Mouse (Mus musculus) cerebellum, adult 9-10 months (tissue): ENCODE results near the gene Wdr48.
A peak's percentile ranks its signal among the peaks of the same experiment; 100 is the strongest.

Experiments used
- DNase-seq: peaks from one replicate; pipeline ENCODE4 v3.0.0; 2022

Gene Wdr48

GRCm38 (mm10) chr9:119894339-119895009 is at the start of gene Wdr48:
Gene Wdr48 (plus strand): TSS chr9:119894878.
- DNase-seq = peak; percentile 98

GRCm38 (mm10) chr9:119847187-119847586 is 47.5 kb upstream of the Wdr48 start:
- no peak for DNase-seq

DNA sequence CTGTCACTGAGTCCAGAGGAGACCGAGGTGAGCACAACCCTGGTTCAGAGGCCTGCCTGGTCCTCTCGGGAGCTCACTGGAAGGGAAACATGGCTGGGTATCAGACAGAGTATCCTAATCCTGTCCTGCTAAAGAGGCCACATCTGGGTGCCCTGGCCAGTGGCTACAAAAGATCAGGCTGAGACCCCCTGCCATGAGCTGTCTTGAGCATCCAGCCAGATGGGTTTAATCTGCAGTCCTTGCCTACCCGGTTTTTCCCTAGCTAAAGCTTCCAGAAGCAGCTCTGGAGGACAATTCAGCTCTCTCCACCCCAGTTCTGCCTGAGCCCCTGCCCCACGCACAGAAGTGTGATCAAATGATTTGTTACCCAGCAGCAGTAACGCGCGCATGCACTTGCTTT is 46.0 kb upstream of the Wdr48 start:
- DNase-seq = no peak

- DNase-seq = no peak
Measured at GRCm38 (mm10) chr9:119849214-119849613, 45.5 kb upstream of the Wdr48 start.

DNA sequence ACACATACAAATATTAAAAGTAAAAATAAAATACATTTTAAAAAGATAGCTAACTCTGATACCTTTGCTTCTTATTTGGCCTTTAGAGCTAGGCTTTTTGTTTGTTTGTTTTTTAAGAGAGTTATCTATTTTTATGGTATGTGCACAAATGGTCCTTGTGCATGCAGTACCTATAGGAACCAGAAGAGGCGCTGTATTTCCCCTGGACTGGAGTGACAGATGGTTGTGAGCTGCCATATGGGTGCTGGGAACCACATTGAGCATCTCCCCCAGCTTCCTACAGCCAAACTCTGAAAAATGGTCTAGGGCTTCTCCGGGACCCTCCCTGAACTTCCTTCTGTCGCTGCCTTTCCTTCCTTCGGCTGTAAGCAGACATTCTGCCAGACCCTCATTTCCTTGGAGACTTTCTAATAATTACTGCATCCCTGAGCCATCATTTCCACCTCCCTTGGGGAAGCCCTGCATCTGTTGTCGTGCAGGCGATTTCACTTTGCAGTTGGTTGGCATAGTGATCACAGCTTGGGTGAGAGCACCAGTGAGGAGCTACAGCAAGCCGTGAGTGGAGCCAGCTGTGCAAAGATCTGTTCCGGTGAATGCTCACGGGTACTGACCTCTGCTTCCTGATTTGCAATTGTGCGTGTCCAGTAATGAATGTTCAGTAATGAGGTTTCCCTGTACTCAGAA is 42.2 kb upstream of the Wdr48 start:
- no peak for DNase-seq

GRCm38 (mm10) chr9:119853071-119853846 is 41.4 kb upstream of the Wdr48 start:
- no peak for DNase-seq

- no peak for DNase-seq
Measured at GRCm38 (mm10) chr9:119854170-119854569, 40.5 kb upstream of the Wdr48 start.

- DNase-seq = no peak
Measured at GRCm38 (mm10) chr9:119887144-119887901, 7.4 kb upstream of the Wdr48 start.

- DNase-seq = no peak
Measured at GRCm38 (mm10) chr9:119888843-119889246, 5.8 kb upstream of the Wdr48 start.

DNA sequence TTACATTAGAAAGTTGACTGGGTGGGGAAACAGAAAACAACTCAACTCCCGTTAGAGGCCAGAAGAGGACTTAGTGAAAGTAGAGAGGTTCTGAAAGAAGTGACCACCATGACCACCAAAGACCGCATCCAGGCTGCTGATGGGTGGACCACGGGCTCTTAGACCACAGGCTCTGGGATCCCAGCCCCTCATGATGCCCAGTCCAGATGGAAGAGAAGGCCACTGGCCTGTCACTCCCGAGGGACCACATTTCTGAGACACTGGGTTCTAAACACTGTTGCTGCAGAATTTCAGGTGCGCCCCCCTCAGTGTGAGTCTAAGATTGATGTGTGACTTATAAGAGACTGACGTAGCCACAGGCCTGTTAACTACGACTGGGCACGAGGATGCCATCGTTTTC is 5.2 kb upstream of the Wdr48 start:
- DNase-seq = no peak

DNA sequence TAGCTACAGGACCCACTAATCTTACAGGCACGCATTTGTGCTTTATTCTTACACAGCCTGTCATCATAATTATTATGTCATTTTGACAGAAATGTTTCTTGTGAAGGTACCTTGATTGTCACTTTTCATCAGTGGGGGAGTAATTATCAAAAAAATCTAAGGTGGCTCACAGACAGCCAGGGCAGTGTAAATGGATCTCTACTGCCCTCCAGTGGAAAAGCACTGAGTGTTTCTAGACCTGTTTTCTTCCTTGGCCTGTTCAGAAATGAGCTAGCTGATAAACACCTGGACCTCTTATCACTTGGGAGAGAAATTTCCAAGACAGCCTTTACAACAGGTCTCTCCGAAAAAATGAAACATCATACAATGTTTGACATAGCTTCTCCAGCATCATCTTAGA is 4.0 kb upstream of the Wdr48 start:
- no peak for DNase-seq

GRCm38 (mm10) chr9:119893881-119894280 is 797 bp upstream of the Wdr48 start:
- DNase-seq = no peak

GRCm38 (mm10) chr9:119895040-119895721 is 503 bp downstream of the Wdr48 start:
- DNase-seq = no peak

- DNase-seq = no peak
Measured at GRCm38 (mm10) chr9:119899446-119899845, 4.8 kb downstream of the Wdr48 start.

GRCm38 (mm10) chr9:119902410-119903151 is 7.9 kb downstream of the Wdr48 start:
- no peak for DNase-seq

- no peak for DNase-seq
Measured at GRCm38 (mm10) chr9:119908708-119909107, 14.0 kb downstream of the Wdr48 start.

- no peak for DNase-seq
Measured at GRCm38 (mm10) chr9:119909931-119910330, 15.3 kb downstream of the Wdr48 start.

DNA sequence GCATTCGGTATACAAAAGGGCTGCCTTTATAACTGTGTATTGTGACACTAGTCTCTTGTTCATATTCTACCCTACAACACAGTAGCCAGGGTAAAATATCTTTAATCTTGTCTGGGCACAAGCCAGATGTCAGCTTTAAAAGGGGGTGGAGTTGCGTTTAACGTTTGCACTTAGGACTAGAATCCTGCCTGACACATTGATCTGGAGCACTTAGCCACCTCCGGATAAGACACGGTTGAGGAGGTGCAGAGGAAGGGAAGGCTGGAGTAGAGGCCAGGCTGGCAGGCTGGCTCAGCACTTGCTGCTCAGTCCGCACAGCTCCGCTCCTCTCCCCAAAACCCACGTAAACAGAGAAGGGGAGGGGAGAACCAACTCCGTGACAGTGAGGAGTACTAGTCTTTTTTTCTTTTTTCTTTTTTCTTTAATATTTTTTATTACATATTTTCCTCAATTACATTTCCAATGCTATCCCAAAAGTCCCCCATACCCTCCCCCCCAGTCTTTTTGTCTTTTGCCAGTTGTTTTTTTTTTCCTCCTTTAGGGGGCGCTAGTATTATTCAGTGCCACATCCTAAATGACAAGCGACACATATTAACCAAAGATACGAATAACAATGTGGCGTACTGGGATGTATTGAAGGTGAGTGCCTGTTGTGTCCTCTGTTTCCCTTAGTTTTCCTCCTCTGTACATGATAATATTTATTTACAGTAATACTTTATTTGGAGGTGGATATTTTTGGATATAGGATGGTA is 18.6 kb downstream of the Wdr48 start:
- DNase-seq = no peak

- no peak for DNase-seq
Measured at GRCm38 (mm10) chr9:119919858-119920257, 25.2 kb downstream of the Wdr48 start.

- DNase-seq = no peak
Measured at GRCm38 (mm10) chr9:119923462-119923861, 28.8 kb downstream of the Wdr48 start.

DNA sequence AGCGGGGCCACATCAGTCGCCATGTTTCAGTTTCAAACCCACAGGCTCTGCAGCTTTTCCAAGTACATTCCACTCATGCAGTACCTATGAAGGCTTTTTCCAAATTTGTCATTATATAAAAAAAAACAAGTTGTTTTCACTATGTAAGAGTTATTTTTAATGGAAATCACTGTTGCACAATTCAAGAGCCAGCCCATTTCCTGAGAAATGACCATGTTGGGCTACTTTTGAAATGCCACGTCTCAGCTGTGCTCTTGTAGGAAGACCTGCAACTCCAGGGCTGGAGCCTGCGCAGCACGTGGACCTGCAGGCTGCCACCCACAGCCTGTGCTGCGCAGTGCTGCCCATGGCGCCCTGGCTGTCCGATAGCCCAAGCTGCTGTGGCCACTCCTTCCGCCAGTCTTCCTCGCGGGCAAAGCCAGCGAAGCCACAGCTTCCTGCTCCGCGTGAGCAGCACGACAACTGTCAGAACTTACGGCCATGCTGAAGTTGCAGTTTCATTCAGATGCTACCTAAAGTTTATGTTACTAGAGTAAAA is 30.5 kb downstream of the Wdr48 start:
- no peak for DNase-seq
